Mouse (Mus musculus): ENCODE data around the gene Pkp4.
"Not testable (repeated sequence)": the region's sequence is repeated elsewhere in the genome, so short reads cannot be mapped to it uniquely, and the experiment has no call there.

Pkp4 gene

DNA sequence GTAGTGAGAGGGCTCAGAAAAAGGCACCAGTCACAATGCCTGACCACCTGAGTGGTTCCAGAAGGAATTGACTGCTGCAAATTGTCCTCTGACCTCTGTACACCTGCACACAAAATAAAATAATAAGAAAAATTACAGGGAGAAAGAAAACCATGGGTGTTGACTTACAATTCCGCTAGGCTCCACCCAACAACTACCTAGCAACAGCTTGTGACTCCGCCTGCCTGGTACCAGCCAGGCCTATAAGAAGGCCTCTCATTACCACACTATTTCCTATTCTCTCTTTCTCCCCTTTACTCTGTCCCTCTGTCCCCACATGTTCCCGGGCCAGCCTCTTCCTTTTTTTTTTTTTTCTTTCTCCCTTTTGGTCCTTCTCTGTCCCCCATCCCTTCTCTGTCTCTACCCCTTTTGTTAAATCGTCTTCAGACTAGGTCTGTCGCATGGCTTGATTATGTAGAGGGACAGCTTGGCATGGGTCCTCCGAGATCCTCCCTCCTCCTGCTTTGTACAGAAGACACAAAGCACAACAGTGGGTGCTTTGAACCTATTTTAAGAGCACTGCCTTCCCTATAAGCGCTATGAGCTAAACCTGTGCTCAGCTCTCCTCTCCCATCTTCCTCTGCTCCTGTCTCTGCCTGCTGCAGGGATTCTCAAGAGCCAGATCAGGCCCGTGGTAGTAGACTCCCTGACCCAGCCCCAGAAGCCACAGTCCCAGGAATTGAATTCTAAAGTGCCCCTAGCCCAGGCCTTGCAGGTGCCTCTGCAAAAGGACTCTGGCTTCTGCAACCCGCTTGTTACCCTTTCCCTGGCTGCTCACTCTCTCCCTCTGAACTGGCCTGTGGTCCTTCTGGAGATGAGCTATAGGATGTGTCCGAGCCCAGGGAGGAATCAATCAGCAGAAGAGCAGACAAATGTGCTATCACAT, 223.5 kb downstream of the Pkp4 start:
- DNase-seq (ENCODE audit: low spot score), result no peak

DNA sequence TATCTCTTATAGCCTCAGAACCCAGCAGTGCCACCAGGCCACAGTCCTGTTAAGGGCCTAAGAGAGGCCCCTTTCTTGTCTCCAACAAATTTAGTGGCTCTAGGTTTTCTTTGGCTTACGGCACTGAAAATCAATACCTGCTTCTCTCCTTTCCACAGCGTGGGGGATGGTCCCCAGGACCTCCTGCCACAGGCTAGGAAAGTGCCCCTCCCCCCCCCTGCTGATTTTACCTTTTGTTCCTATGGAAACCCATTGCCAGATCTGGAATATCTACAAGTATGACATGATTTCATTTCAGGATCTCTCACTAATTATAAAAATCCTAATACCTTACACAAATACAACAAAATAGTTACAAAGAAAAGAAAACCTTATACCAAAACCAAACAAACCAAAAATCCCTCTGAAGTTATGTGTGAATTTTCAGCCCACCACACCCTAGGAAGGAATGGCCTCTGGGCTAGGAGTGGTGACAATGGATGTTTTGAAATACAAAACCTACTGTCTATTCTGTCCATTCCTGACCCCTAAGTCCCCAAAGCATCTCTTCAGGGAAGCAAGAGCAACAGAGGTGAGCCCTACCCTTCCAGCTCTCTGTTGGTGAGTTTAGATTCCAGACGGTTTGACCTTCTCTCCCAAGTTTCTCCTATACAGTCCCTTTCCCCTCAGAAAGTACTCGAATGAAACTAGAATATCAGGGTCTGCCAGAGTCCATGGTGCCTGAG, 224.7 kb downstream of the Pkp4 start:
- DNase-seq (ENCODE audit: low spot score), result no peak

DNA sequence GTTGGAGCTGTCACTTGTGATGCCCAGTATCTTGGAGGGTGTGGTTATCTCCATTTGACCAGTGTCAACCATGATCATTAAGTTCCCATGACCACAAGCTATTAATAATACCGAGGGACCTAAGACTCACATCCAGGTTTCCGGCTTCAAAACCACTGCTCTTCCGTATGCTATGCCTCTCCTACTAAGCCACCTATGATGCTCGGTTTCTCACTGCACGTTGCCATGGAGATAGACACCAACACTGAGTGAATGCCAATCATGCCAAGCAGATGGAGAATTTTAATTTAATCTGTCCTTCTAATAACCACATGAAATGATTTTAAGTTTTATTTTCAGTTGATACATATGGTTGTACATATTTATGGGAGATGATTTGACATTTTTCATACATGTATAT, 229.3 kb downstream of the Pkp4 start:
- DNase-seq (ENCODE audit: low spot score), result no peak

DNA sequence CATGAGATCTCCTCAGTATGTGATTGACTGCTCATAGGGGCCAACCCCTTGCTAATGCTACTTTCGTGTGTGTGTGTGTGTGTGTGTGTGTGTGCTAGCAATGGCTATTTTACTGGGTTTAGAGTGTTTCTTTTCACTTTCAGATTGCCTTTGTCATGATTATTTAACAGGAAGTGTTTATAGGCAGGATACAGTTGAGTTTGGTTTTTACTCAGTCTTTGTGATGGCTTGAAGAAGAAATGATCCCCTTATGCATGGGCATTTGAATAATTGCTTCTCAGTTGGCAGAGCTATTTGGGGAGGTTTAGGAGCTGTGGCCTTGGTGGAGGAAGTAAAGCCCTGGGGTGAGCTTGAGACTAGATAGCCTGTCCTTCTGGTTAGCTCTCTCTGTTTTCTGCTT, 232.5 kb downstream of the Pkp4 start:
- no peak for DNase-seq (ENCODE audit: low spot score)

DNA sequence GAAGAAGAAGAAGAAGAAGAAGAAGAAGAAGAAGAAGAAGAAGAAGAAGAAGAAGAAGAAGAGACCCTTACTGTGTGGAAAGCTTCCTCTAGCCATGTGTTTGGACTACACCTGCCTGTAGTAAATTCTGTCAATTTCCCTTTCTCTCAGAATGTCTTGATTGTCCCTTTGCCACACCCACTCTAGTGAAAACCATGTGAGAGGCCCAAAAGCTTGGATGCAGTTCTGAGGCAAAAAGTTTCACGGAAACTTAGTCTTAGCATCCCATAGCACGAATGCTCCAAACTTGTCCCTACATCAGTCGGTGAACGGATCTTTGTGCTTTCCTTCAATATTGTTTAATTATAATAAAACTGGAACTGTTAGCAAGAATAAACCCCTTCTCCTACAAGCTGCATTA, 234.0 kb downstream of the Pkp4 start:
- DNase-seq (ENCODE audit: low spot score), result no peak

- not testable (repeated sequence) for DNase-seq (ENCODE audit: low spot score)
Observed at GRCm38 (mm10) chr2:59395160-59395650, 234.6 kb downstream of the Pkp4 start.

DNA sequence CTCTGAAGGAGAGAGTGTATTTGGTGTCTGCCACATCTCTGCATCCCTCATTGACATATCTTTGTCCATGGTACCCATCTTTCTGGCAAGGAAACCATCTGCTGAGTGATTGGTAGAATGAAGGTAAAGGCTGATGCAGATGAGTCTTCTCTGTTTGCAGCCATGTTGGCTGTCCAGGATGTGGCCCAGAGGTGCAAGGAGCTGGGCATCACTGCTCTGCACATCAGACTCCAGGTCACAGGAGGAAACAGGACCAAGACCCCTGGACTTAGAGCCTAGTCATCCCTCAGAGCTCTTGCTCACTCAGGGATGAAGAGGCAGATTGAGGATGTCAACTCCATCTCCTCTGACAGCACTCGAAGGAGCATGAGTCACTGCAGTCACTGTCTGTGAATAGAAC, 235.9 kb downstream of the Pkp4 start:
- DNase-seq (ENCODE audit: low spot score), result no peak

GRCm38 (mm10) chr2:59397531-59397930, 236.9 kb downstream of the Pkp4 start:
- DNase-seq (ENCODE audit: low spot score), result no peak

- DNase-seq (ENCODE audit: low spot score), result no peak
Observed at GRCm38 (mm10) chr2:59400901-59401378, 240.3 kb downstream of the Pkp4 start.

GRCm38 (mm10) chr2:59401841-59402461, 241.3 kb downstream of the Pkp4 start:
- DNase-seq (ENCODE audit: low spot score), result no peak

GRCm38 (mm10) chr2:59404022-59404421, 243.4 kb downstream of the Pkp4 start:
- DNase-seq (ENCODE audit: low spot score), result no peak
